Mouse (Mus musculus): Measurements from ENCODE around the gene Zfp11. TPM values are rescaled to one million over a fixed set of nuclear protein-coding genes. Genes with fewer than 3 reads are reported as not detected.
"Not testable (repeated sequence)": the region's sequence is repeated elsewhere in the genome, so short reads cannot be mapped to it uniquely, and the experiment has no call there.

Gene Zfp11
- polyA plus RNA-seq (2015; fragmentation: Nextera tagmentation; extraction: Ambion mirVana) = 8.2 and 8.7 TPM in 2 replicates

DNA sequence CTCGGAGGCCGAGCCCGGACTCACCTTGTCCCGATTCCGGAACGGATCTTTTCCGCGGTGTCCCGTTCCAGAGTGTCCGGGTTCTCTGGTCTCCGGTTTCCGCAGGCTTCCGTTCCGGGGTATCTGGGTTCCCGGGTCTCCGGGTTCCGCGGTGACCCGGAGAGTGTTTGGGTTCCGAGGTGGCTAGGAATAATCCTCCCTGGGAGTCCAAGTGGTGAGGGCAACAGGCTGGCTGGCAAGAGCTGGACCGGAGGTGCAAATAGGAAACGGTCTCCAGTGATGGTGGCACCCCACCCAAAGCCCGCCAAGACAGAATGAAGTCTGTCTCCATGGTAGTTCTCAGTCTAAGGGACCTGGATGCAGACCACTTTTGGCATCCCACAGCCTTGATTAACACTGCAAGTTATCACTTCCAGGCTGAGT is at the start of gene Zfp11:
Gene Zfp11, minus strand, starts transcription at position 64 of the 423 bp plus-strand sequence.
- peak within 1 kb of the TSS; percentile 78 for H3K4me3 ChIP-seq
- no peaks in the 10 kb centered on the region for H3K36me3 ChIP-seq
- peaks cover 13% of the 10 kb centered on the region for H3K4me1 ChIP-seq (replicated peaks)
- ATAC-seq (ENCODE audit: low FRiP score) = peak; percentile 74
- no peaks in the 10 kb centered on the region for H3K27me3 ChIP-seq
- 0 out of 2 replicates have a peak, but pooled peaks cover 2% of the 10 kb centered on the region for H3K9me3 ChIP-seq
- peak within 1 kb of the TSS; percentile 71 for H3K27ac ChIP-seq
- peak within 1 kb of the TSS; percentile 71 for H3K4me2 ChIP-seq
- 1% methylated on average over 23 of the region's 23 CpGs for WGBS
- peak within 1 kb of the TSS; percentile 94 for H3K9ac ChIP-seq

GRCm38 (mm10) chr5:129717016-129717415 is 47.1 kb upstream of the Zfp11 start:
- no peak overlapping the region for H3K27ac ChIP-seq
- no peaks in the 10 kb centered on the region for H3K9me3 ChIP-seq
- H3K27me3 ChIP-seq = 0 out of 2 replicates have a peak, but pooled peaks cover 6% of the 10 kb centered on the region
- ATAC-seq (ENCODE audit: low FRiP score) = no peak
- peaks cover 10% of the 10 kb centered on the region for H3K4me1 ChIP-seq (replicated peaks)
- H3K4me3 ChIP-seq = no peak overlapping the region
- WGBS = 90% methylated on average over 9 of the region's 9 CpGs
- no peak overlapping the region for H3K4me2 ChIP-seq
- no peak overlapping the region for H3K9ac ChIP-seq
- peaks cover 36% of the 10 kb centered on the region for H3K36me3 ChIP-seq

- Histone ChIP-seq H3K27ac (peak within 1 kb of the TSS; percentile 78), H3K27me3 (peaks cover 8% of the 10 kb centered on the region; the same call in 1 of the 2 replicates), H3K9me3 (no peaks in the 10 kb centered on the region), H3K4me1 (replicated peaks) (peaks cover 10% of the 10 kb centered on the region), H3K36me3 (peaks cover 36% of the 10 kb centered on the region), H3K9ac (peak within 1 kb of the TSS; percentile 89), H3K4me3 (peak within 1 kb of the TSS; percentile 77), H3K4me2 (peak within 1 kb of the TSS; percentile 85)
- WGBS = under 1% methylated on average over 33 of the region's 33 CpGs
- peak; percentile 97 for ATAC-seq (ENCODE audit: low FRiP score)
Measured at GRCm38 (mm10) chr5:129715326-129715861, 45.5 kb upstream of the Zfp11 start, which contains the start of gene Mrps17. Mrps17 (plus strand) TSS chr5:129715497.

DNA sequence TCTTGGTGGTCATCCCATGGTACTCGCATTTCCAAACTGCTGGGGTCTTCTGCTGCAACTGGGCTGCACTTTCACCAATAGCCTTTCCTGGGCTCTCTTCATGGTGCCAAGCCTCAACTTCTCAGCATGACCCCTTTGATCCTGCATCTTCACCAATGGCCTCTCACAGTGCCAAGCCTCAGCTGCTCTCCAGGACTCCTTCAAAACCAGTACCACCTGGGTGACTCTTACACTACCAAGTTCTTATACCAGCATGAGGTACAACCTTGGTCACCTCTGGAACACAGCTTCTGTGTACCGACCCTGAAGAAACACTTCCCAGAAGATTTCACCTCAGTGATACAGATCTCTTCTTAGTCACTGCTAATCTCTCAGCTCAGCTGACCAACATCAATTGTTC is 38.5 kb upstream of the Zfp11 start, which contains the start of gene Sept14:
Gene Sept14, minus strand, starts transcription at position 101 of the 400 bp plus-strand sequence.
- Histone ChIP-seq H3K4me2 (no peak within 1 kb of the TSS), H3K27me3 (peaks cover 11% of the 10 kb centered on the region; the same call in 1 of the 2 replicates), H3K4me1 (replicated peaks) (no peaks in the 10 kb centered on the region), H3K27ac (no peak within 1 kb of the TSS), H3K9ac (no peak within 1 kb of the TSS), H3K4me3 (no peak within 1 kb of the TSS), H3K36me3 (no peaks in the 10 kb centered on the region), H3K9me3 (no peaks in the 10 kb centered on the region)
- WGBS = 67% methylated on average over 2 of the region's 2 CpGs
- ATAC-seq (ENCODE audit: low FRiP score) = no peak

GRCm38 (mm10) chr5:129703368-129703767 is 33.5 kb upstream of the Zfp11 start:
- Histone ChIP-seq H3K27me3 (peaks cover 12% of the 10 kb centered on the region; the same call in 1 of the 2 replicates), H3K4me3 (no peak overlapping the region), H3K4me2 (no peak overlapping the region), H3K36me3 (no peaks in the 10 kb centered on the region), H3K9ac (no peak overlapping the region), H3K4me1 (replicated peaks) (no peaks in the 10 kb centered on the region), H3K9me3 (no peaks in the 10 kb centered on the region), H3K27ac (no peak overlapping the region)
- ATAC-seq (ENCODE audit: low FRiP score) = no peak

GRCm38 (mm10) chr5:129701706-129702105 is 31.8 kb upstream of the Zfp11 start:
- no peak overlapping the region for H3K27ac ChIP-seq
- no peak overlapping the region for H3K4me3 ChIP-seq
- no peak for ATAC-seq (ENCODE audit: low FRiP score)
- no peaks in the 10 kb centered on the region for H3K36me3 ChIP-seq
- no peaks in the 10 kb centered on the region for H3K4me1 ChIP-seq (replicated peaks)
- no peaks in the 10 kb centered on the region for H3K9me3 ChIP-seq
- WGBS = 83% methylated on average over 1 of the region's 1 CpGs
- H3K4me2 ChIP-seq = no peak overlapping the region
- no peak overlapping the region for H3K9ac ChIP-seq
- H3K27me3 ChIP-seq = peaks cover 12% of the 10 kb centered on the region; the same call in 1 of the 2 replicates

DNA sequence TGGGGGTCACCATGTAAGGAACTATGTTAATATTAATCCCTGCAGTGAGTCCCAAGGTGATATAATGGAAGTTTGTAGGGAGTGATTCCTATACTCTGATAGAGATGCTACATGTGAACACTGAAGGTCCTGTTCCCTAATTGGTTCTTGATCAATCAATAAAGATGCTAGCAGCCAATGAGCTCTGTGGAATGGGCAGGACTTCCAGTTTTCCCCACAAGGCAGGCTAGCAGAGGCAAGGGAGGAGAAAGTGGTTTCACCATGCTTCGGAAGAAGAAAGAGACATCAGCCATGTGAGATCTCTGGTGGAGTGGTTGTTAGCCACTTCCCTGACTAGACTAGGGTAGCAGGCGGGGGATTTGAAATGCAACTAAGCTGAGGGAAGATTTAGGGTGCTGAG is 30.6 kb upstream of the Zfp11 start:
- H3K27me3 ChIP-seq = peaks cover 12% of the 10 kb centered on the region; the same call in 1 of the 2 replicates
- H3K36me3 ChIP-seq = no peaks in the 10 kb centered on the region
- H3K4me2 ChIP-seq = no peak overlapping the region
- 38% methylated on average over 2 of the region's 2 CpGs for WGBS
- no peak for ATAC-seq (ENCODE audit: low FRiP score)
- H3K9me3 ChIP-seq = no peaks in the 10 kb centered on the region
- no peak overlapping the region for H3K27ac ChIP-seq
- no peak overlapping the region for H3K4me3 ChIP-seq
- H3K4me1 ChIP-seq (replicated peaks) = no peaks in the 10 kb centered on the region
- H3K9ac ChIP-seq = no peak overlapping the region

GRCm38 (mm10) chr5:129690528-129690927 is 20.6 kb upstream of the Zfp11 start:
- no peaks in the 10 kb centered on the region for H3K4me1 ChIP-seq (replicated peaks)
- H3K36me3 ChIP-seq = no peaks in the 10 kb centered on the region
- no peak overlapping the region for H3K4me2 ChIP-seq
- ATAC-seq (ENCODE audit: low FRiP score) = no peak
- no peak overlapping the region for H3K9ac ChIP-seq
- no peak overlapping the region for H3K4me3 ChIP-seq
- no peaks in the 10 kb centered on the region for H3K9me3 ChIP-seq
- 86% methylated on average over 3 of the region's 3 CpGs for WGBS
- no peaks in the 10 kb centered on the region for H3K27me3 ChIP-seq
- H3K27ac ChIP-seq = no peak overlapping the region

DNA sequence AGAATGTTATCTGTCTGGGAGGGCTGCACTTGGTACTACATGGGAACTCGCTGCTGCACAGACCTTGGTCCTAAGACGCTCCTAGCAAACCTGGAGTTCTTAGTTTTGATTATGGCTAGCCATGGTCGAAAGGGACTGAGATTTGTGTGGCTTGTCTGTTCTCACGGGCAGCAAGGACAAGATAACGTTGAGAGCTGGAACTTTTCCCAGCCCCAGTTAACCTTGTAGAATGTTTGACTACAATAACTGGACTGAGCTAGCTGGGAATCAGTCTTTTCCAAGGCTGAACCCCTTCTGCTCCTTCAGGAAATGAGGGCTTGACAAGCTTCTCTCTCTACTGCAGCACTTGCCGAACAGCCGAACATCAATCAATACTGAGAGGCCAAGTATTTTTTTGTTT is 17.7 kb upstream of the Zfp11 start:
- no peak for ATAC-seq (ENCODE audit: low FRiP score)
- Histone ChIP-seq H3K36me3 (no peaks in the 10 kb centered on the region), H3K4me1 (replicated peaks) (no peaks in the 10 kb centered on the region), H3K27ac (no peak overlapping the region), H3K9ac (no peak overlapping the region), H3K9me3 (no peaks in the 10 kb centered on the region), H3K27me3 (no peaks in the 10 kb centered on the region), H3K4me3 (no peak overlapping the region), H3K4me2 (no peak overlapping the region)
- 86% methylated on average over 7 of the region's 7 CpGs for WGBS

DNA sequence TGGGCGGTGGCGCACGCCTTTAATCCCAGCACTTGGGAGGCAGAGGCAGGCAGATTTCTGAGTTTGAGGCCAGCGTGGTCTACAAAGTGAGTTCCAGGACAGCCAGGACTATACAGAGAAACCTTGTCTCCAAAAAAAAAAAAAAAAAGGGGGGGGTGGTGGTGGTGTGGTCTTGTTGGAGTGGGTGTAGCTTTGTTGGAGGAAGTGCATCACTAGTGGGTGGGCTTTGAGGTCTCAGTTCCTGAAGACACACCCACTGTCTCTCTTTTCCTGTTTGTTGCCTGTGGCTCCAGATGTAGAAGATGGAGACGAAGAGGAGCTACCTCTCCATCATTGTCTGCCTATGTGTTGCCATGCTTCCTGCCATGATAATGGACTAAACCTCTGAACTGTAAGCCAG is 15.2 kb upstream of the Zfp11 start:
- H3K9ac ChIP-seq; H3K27me3 ChIP-seq; ATAC-seq (ENCODE audit: low FRiP score); H3K27ac ChIP-seq; H3K9me3 ChIP-seq; H3K4me3 ChIP-seq; H3K36me3 ChIP-seq; H3K4me2 ChIP-seq; H3K4me1 ChIP-seq (replicated peaks): not testable (repeated sequence)
- WGBS = 97% methylated on average over 5 of the region's 5 CpGs

- WGBS = 1% methylated on average over 31 of the region's 31 CpGs
- peak; percentile 57; the same call in 1 of the 2 replicates for ATAC-seq (ENCODE audit: low FRiP score)
- Histone ChIP-seq H3K9ac (peak overlapping the region; percentile 94), H3K9me3 (no peaks in the 10 kb centered on the region), H3K27me3 (no peaks in the 10 kb centered on the region), H3K4me2 (peak overlapping the region; percentile 71), H3K27ac (peak overlapping the region; percentile 71; the same call in 1 of the 2 replicates), H3K4me1 (replicated peaks) (peaks cover 13% of the 10 kb centered on the region), H3K4me3 (peak overlapping the region; percentile 78), H3K36me3 (no peaks in the 10 kb centered on the region)
Measured at GRCm38 (mm10) chr5:129669453-129670035, 355 bp downstream of the Zfp11 start.

- Histone ChIP-seq H3K4me1 (replicated peaks) (peaks cover 13% of the 10 kb centered on the region), H3K9me3 (no peaks in the 10 kb centered on the region), H3K9ac (no peak overlapping the region), H3K36me3 (no peaks in the 10 kb centered on the region), H3K4me2 (no peak overlapping the region), H3K27ac (no peak overlapping the region), H3K27me3 (no peaks in the 10 kb centered on the region), H3K4me3 (no peak overlapping the region)
- ATAC-seq (ENCODE audit: low FRiP score) = no peak
- WGBS = 93% methylated on average over 4 of the region's 4 CpGs
Measured at GRCm38 (mm10) chr5:129667851-129668250, 2.0 kb downstream of the Zfp11 start.

All from hindbrain, embryonic 13.5 days (tissue).